Mouse (Mus musculus): Measurements from ENCODE around the gene Fbxl20.

The Fbxl20 gene

DNA sequence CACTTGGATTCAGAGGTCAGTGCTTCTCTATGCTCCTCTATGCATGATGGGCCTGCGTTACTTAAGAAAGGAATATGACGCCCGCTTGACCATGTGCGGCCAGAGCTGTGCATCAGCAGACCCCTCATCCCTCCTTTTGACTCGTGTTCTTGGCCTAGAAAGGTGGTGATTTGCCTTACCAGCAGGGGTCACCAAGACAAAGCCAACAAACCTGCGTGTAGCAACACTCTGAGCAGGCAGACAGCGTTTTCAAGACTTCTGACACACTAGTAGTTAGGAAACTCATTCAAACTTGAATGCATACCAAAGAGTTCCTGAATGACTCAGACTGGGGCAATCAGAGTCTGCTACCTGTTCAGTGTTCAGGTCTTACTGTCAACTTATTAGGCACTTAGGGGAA, 63.6 kb downstream of the Fbxl20 start:
- DNase-seq = no peak

GRCm38 (mm10) chr11:98086141-98086540, 64.1 kb downstream of the Fbxl20 start:
- no peak for DNase-seq

DNA sequence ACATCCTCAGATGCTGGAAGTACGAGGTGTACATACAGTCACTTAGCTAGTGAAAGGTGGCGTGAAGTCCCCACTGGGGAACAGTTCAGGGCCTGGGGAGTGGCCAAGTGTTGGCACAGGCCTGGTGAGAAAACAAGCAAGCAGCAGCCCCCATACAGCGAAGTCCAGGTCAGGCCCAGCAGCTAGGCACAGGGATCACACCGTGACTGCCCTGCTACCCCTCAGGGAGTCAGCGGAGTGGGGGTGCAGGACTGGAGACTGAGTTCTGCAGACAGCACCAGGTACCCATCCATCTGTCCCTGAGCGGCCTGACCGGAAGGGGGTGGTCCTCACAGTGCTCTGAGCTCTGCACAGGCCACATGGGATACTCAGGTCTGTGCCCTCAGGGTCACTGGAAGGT, 67.5 kb downstream of the Fbxl20 start:
- peak in 1 of 2 experiments; percentile 16 for DNase-seq

- no peak for DNase-seq
Measured at GRCm38 (mm10) chr11:98080450-98080849, 69.8 kb downstream of the Fbxl20 start.

GRCm38 (mm10) chr11:98077086-98077485, 73.1 kb downstream of the Fbxl20 start:
- no peak for DNase-seq

GRCm38 (mm10) chr11:98075195-98075808, 74.9 kb downstream of the Fbxl20 start:
- peak; percentile 81 to 87 for DNase-seq

- no peak for DNase-seq
Measured at GRCm38 (mm10) chr11:98073442-98073841, 76.8 kb downstream of the Fbxl20 start.

GRCm38 (mm10) chr11:98067255-98067654, 82.9 kb downstream of the Fbxl20 start:
- no peak for DNase-seq

GRCm38 (mm10) chr11:98066201-98066600, 84.0 kb downstream of the Fbxl20 start:
- no peak for DNase-seq

GRCm38 (mm10) chr11:98061904-98062562, 88.2 kb downstream of the Fbxl20 start:
- DNase-seq = no peak

DNA sequence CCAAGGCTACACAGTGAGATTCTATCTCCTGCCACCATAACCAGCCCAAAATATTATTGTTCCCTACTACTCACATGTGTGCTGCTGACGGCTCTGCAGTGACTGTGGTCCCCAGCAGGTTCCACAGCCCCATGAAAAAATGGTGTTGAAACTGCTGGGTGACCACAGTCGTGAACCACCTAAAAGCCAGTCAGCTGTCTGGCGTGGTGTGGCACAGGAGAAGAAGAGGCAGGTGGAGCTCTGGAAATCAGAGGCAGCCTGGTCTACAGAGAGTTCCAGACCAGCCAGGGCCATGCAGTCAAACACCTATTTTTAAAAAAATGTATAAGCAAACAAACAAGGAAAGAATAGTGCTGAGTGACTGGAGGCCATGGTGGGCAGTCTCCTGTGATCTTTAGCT, 88.8 kb downstream of the Fbxl20 start:
- DNase-seq = no peak

- DNase-seq = no peak
Measured at GRCm38 (mm10) chr11:98060104-98060692, 90.0 kb downstream of the Fbxl20 start.

- DNase-seq = no peak
Measured at GRCm38 (mm10) chr11:98059662-98060061, 90.5 kb downstream of the Fbxl20 start.

DNA sequence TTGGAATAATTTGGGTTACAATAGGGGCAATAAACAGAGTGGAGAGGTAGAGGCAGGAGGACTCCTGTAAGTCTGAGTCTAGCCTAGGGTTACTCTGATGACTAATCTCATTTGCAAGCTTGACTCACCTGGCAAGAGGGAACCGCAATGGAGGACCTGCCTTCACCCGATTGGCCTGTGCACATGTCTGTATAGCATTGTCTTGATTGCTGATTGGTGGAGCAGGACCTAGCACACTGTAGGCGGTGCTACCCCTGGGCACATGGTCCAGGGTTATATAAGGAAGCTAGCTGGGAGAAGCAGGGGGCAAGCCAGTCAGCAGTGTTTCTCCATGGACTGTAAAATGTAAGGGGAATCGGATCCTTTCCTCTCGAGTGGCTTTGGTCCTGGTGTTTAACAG, 92.2 kb downstream of the Fbxl20 start:
- no peak for DNase-seq

- no peak for DNase-seq
Measured at GRCm38 (mm10) chr11:98057466-98057865, 92.7 kb downstream of the Fbxl20 start.

DNA sequence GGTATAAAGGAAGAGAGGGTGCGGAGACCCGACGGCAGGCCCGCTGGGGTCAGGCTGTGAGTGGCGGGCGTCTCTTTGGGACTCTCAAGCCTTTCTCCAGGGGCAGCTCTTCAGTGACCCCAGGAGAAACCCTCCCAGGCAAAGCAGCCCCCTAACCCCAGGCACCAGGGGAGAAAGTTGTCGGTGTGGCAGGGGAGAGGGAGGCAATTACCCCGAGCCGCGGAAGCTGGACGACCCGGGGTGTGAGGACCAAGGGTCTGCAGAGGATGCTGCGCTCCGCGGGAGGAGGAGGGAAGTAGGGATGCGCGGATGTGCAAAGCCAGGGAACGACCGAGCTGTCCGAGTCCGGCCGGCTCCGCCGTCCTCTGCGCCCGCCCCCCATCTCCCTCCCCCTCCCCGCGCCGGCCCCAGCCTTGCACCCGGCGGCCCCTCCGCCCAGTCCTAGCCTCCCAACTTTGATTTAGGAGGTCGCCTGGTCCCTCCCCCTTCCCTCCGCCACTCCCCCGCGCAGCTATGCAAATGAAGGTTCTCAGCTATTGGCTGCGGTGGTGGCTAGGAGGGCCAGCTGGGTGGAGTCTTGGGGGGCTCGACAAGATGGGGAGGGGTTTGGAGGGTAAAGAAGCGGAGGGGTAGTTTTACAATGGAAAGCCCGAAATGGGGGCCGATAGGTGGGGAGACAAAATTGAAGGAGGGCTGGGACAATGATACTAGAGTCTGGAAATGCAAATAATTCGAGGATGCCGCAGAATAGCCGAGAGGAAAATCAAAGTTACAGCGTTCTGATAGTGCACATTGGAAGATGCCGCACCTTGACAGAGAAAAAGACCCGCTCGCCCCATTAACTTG, 97.0 kb downstream of the Fbxl20 start, which contains the start of gene Stac2:
Gene Stac2, minus strand, starts transcription at position 474 of the 846 bp plus-strand sequence.
- DNase-seq = peak; percentile 68 to 78

DNA sequence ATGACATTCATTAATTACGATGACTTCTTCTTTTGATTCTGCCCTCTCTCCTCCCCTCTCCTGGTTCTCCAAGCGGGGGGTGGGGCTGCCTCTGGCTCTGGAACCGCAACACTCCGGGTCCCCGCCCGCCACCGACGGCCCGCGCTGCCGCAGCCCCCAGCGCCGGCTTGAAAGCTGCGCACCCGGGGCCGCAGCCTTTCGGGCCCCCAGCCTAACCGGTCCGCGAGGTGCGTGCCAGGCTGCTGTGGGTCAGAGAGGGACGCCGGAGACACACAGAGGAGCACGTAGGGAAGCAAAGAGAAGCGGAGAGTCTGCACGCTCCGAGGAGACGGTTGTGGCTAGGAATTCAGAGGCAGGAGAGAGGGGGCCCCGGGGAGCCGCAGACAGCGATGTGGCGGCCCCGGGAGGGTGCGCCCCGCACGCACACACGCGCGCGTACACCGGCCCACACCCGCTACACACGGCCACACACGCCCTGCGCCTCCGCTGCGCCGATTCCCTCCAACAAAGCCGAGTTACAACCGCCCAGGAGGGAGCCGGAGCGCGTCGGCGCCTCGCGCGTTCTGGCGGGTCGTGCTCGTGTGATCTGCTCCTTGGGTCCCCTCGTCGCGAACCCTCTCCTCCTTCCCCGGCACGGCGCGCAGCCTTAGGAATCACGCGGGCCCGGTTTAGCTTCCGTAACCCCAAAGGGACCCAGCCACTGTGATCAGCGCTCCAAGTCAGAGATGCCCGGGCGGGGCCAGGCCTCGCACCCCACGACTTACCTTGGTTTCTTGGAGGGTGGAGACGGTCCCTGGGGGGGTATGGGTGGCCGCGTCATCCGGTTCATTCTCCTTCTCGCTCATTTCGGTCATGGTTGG, 97.8 kb downstream of the Fbxl20 start:
- peak in 1 of 2 experiments; percentile 32 for DNase-seq

GRCm38 (mm10) chr11:98051611-98052128, 98.5 kb downstream of the Fbxl20 start:
- DNase-seq = no peak

- DNase-seq = no peak
Measured at GRCm38 (mm10) chr11:98050940-98051339, 99.3 kb downstream of the Fbxl20 start.

- DNase-seq = no peak
Measured at GRCm38 (mm10) chr11:98050520-98050815, 99.7 kb downstream of the Fbxl20 start.

- DNase-seq = peak in 1 of 2 experiments; percentile 46
Measured at GRCm38 (mm10) chr11:98049672-98050519, 100.3 kb downstream of the Fbxl20 start.

All from thymus, postnatal 36 days (tissue).